Mouse (Mus musculus) small intestine, adult 2 months (tissue): Measurements from ENCODE around the gene Tubal3.

Source experiments
- CTCF ChIP-seq: fragments of 200-500 bp; IDR thresholded peaks from 2 replicates; pipeline ENCODE4 v1.5.1; 2012; ENCODE audit warnings: low read depth, mild to moderate bottlenecking, control low read depth, inconsistent platforms, low read length, moderate library complexity, mixed read lengths; ENCODE audit not compliant: insufficient replicate concordance, insufficient read length; ENCODE audit errors: extremely low read depth
- POLR2A ChIP-seq: fragments of 200-500 bp; IDR thresholded peaks from 2 replicates; pipeline ENCODE4 v1.6.1; 2012; ENCODE audit warnings: low read depth, mild to moderate bottlenecking, control low read depth, inconsistent platforms, low read length, moderate library complexity

DNA sequence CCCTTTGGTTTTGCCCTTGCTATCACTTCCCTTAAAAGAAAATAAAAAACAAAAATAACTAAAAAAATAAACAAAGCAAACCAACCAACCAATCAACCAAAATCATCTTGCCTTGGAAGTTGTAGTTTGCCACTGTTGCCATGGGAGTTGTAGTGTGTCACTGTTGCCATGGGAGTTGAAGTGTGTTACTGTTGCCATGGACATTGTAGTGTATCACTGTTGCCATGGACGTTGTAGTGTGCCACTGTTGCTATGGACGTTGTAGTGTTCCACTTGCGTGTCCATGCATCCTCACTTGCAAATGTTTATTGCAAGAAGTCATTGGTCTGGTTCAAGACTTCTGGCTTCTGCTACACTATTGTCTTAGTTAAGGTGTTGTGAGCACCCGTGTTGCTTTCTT lies 29.2 kb downstream of the Tubal3 start:
- no peak for TF ChIP-seq CTCF
- no peak for TF ChIP-seq POLR2A
